Mouse (Mus musculus): ENCODE results near the gene Thoc5. TPM values are rescaled to one million over a fixed set of nuclear protein-coding genes. Genes with fewer than 3 reads are reported as not detected.
A peak's percentile ranks its signal among the peaks of the same experiment; 100 is the strongest.

Gene Thoc5
- polyA plus RNA-seq (2016; fragmentation: Nextera tagmentation; extraction: Ambion mirVana) = 56.3 and 61.8 TPM in 2 replicates

GRCm38 (mm10) chr11:4894848-4895816 is at the start of gene Thoc5:
Gene Thoc5, plus strand, starts transcription at chr11:4895320.
- Histone ChIP-seq H3K36me3 (peaks cover 53% of the 10 kb centered on the region), H3K27me3 (no peaks in the 10 kb centered on the region), H3K4me3 (peak within 1 kb of the TSS; percentile 86), H3K4me2 (replicated peaks) (peak within 1 kb of the TSS; percentile 89), H3K4me1 (peaks cover 6% of the 10 kb centered on the region), H3K27ac (replicated peaks) (peak within 1 kb of the TSS; percentile 80), H3K9ac (replicated peaks) (peak within 1 kb of the TSS; percentile 84), H3K9me3 (no peaks in the 10 kb centered on the region)
- peak; percentile 94 for ATAC-seq (ENCODE audit: low FRiP score, low read depth)
- 3% methylated on average over 52 of the region's 52 CpGs for WGBS

GRCm38 (mm10) chr11:4848483-4849248 is 46.5 kb upstream of the Thoc5 start:
- no peaks in the 10 kb centered on the region for H3K9me3 ChIP-seq
- WGBS = 2% methylated on average over 50 of the region's 50 CpGs
- H3K4me2 ChIP-seq (replicated peaks) = peak overlapping the region; percentile 74
- peak overlapping the region; percentile 95 for H3K9ac ChIP-seq (replicated peaks)
- peak; percentile 69 for ATAC-seq (ENCODE audit: low FRiP score, low read depth)
- H3K27me3 ChIP-seq = no peaks in the 10 kb centered on the region
- H3K4me3 ChIP-seq = peak overlapping the region; percentile 98
- peaks cover 16% of the 10 kb centered on the region for H3K4me1 ChIP-seq
- peak overlapping the region; percentile 85 for H3K27ac ChIP-seq (replicated peaks)
- H3K36me3 ChIP-seq = no peaks in the 10 kb centered on the region; the same call in 1 of the 2 replicates

- Histone ChIP-seq H3K9me3 (no peaks in the 10 kb centered on the region), H3K36me3 (no peaks in the 10 kb centered on the region; the same call in 1 of the 2 replicates), H3K4me2 (replicated peaks) (peak within 1 kb of the TSS; percentile 74), H3K4me3 (peak within 1 kb of the TSS; percentile 98), H3K9ac (replicated peaks) (peak within 1 kb of the TSS; percentile 95), H3K27ac (replicated peaks) (peak within 1 kb of the TSS; percentile 85), H3K27me3 (no peaks in the 10 kb centered on the region), H3K4me1 (peaks cover 16% of the 10 kb centered on the region)
- under 1% methylated on average over 60 of the region's 60 CpGs for WGBS
- peak; percentile 99 for ATAC-seq (ENCODE audit: low FRiP score, low read depth)
Measured at GRCm38 (mm10) chr11:4849258-4849943, 45.7 kb upstream of the Thoc5 start, which contains the start of gene Nf2. Gene Nf2, minus strand, starts transcription at chr11:4849536.

- no peak for ATAC-seq (ENCODE audit: low FRiP score, low read depth)
- Histone ChIP-seq H3K4me2 (replicated peaks) (no peak overlapping the region), H3K9me3 (no peaks in the 10 kb centered on the region), H3K27ac (replicated peaks) (no peak overlapping the region), H3K4me3 (no peak overlapping the region), H3K27me3 (no peaks in the 10 kb centered on the region), H3K4me1 (peaks cover 16% of the 10 kb centered on the region), H3K9ac (replicated peaks) (no peak overlapping the region), H3K36me3 (no peaks in the 10 kb centered on the region; the same call in 1 of the 2 replicates)
- 92% methylated on average over 2 of the region's 2 CpGs for WGBS
Measured at GRCm38 (mm10) chr11:4850404-4850803, 44.7 kb upstream of the Thoc5 start.

GRCm38 (mm10) chr11:4853021-4853420 is 42.1 kb upstream of the Thoc5 start:
- ATAC-seq (ENCODE audit: low FRiP score, low read depth) = no peak

GRCm38 (mm10) chr11:4854181-4854580 is 40.9 kb upstream of the Thoc5 start:
- H3K4me1 ChIP-seq = no peaks in the 10 kb centered on the region
- H3K36me3 ChIP-seq = no peaks in the 10 kb centered on the region
- no peak overlapping the region for H3K27ac ChIP-seq (replicated peaks)
- no peaks in the 10 kb centered on the region for H3K27me3 ChIP-seq
- H3K9me3 ChIP-seq = no peaks in the 10 kb centered on the region
- WGBS = 91% methylated on average over 5 of the region's 5 CpGs
- no peak overlapping the region for H3K4me3 ChIP-seq
- ATAC-seq (ENCODE audit: low FRiP score, low read depth) = no peak
- H3K4me2 ChIP-seq (replicated peaks) = no peak overlapping the region
- H3K9ac ChIP-seq (replicated peaks) = no peak overlapping the region

More at GRCm38 (mm10) chr11:4853021-4853420, 42.1 kb upstream of the Thoc5 start:
- H3K4me1 ChIP-seq = peaks cover 2% of the 10 kb centered on the region
- H3K27ac ChIP-seq (replicated peaks) = no peak overlapping the region
- H3K36me3 ChIP-seq = no peaks in the 10 kb centered on the region
- no peak overlapping the region for H3K9ac ChIP-seq (replicated peaks)
- H3K27me3 ChIP-seq = no peaks in the 10 kb centered on the region
- H3K9me3 ChIP-seq = no peaks in the 10 kb centered on the region
- no peak overlapping the region for H3K4me3 ChIP-seq
- no peak overlapping the region for H3K4me2 ChIP-seq (replicated peaks)

GRCm38 (mm10) chr11:4858416-4858815 is 36.7 kb upstream of the Thoc5 start:
- 64% methylated on average over 2 of the region's 2 CpGs for WGBS
- ATAC-seq (ENCODE audit: low FRiP score, low read depth) = no peak
- Histone ChIP-seq H3K27ac (replicated peaks) (no peak overlapping the region), H3K4me3 (no peak overlapping the region), H3K9me3 (no peaks in the 10 kb centered on the region), H3K36me3 (no peaks in the 10 kb centered on the region), H3K4me2 (replicated peaks) (no peak overlapping the region), H3K4me1 (no peaks in the 10 kb centered on the region; the same call in 1 of the 2 replicates), H3K9ac (replicated peaks) (no peak overlapping the region), H3K27me3 (no peaks in the 10 kb centered on the region)

GRCm38 (mm10) chr11:4860986-4861385 is 34.1 kb upstream of the Thoc5 start:
- H3K4me2 ChIP-seq (replicated peaks) = no peak overlapping the region
- no peak overlapping the region for H3K9ac ChIP-seq (replicated peaks)
- H3K9me3 ChIP-seq = no peaks in the 10 kb centered on the region
- no peaks in the 10 kb centered on the region for H3K36me3 ChIP-seq
- H3K27me3 ChIP-seq = no peaks in the 10 kb centered on the region
- ATAC-seq (ENCODE audit: low FRiP score, low read depth) = no peak
- WGBS = 65% methylated on average over 1 of the region's 1 CpGs
- H3K4me1 ChIP-seq = no peaks in the 10 kb centered on the region; the same call in 1 of the 2 replicates
- no peak overlapping the region for H3K27ac ChIP-seq (replicated peaks)
- no peak overlapping the region for H3K4me3 ChIP-seq

- Histone ChIP-seq H3K4me3 (no peak overlapping the region), H3K4me2 (replicated peaks) (no peak overlapping the region), H3K4me1 (no peaks in the 10 kb centered on the region; the same call in 1 of the 2 replicates), H3K36me3 (no peaks in the 10 kb centered on the region), H3K9ac (replicated peaks) (no peak overlapping the region), H3K27me3 (no peaks in the 10 kb centered on the region), H3K9me3 (no peaks in the 10 kb centered on the region), H3K27ac (replicated peaks) (no peak overlapping the region)
- WGBS = 58% methylated on average over 11 of the region's 11 CpGs
- no peak for ATAC-seq (ENCODE audit: low FRiP score, low read depth)
Measured at GRCm38 (mm10) chr11:4861816-4862604, 33.1 kb upstream of the Thoc5 start.

DNA sequence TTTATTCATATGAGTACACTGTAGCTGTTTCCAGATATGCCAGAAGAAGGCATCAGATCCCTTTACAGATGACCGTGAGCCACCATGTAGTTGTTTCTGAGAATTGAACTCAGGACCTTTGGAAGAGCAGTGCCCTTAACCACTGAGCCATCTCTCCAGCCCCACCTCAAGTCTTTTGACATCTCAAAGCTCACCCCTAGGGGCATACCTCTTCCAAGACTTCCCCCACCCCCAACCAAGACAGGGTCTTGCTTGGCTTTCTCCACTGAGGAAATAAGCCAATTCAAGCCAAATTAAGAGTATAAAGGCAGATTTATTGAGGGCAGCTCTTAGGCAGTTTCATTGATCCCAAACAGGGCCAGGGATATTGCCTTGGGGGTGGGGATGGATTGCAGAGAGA is 32.4 kb upstream of the Thoc5 start:
- no peak overlapping the region for H3K4me2 ChIP-seq (replicated peaks)
- no peak overlapping the region for H3K27ac ChIP-seq (replicated peaks)
- no peak for ATAC-seq (ENCODE audit: low FRiP score, low read depth)
- no peaks in the 10 kb centered on the region for H3K9me3 ChIP-seq
- no peaks in the 10 kb centered on the region; the same call in 1 of the 2 replicates for H3K4me1 ChIP-seq
- H3K27me3 ChIP-seq = no peaks in the 10 kb centered on the region
- H3K4me3 ChIP-seq = no peak overlapping the region
- H3K36me3 ChIP-seq = no peaks in the 10 kb centered on the region
- WGBS = 91% methylated on average over 1 of the region's 1 CpGs
- no peak overlapping the region for H3K9ac ChIP-seq (replicated peaks)
